Mouse (Mus musculus): ENCODE measurements at regions not wholly inside any gene's neighbourhood (a gene's known extent, or its start where the extent isn't known, plus 50 kb on each side); places are given as distances from the start of the nearest gene placed in this dataset.

- ATAC-seq (ENCODE audit: poor library complexity, severe bottlenecking), result no peak
Measured at GRCm38 (mm10) chr9:41578221-41579106, 417.0 kb upstream of the Ubash3b start.

GRCm38 (mm10) chr9:41577760-41578159, 416.3 kb upstream of the Ubash3b start:
- no peak for ATAC-seq (ENCODE audit: poor library complexity, severe bottlenecking)

- no peak for ATAC-seq (ENCODE audit: poor library complexity, severe bottlenecking)
Measured at GRCm38 (mm10) chr9:41575826-41576225, 414.3 kb upstream of the Ubash3b start.

GRCm38 (mm10) chr9:41570262-41570661, 408.8 kb upstream of the Ubash3b start:
- no peak for ATAC-seq (ENCODE audit: poor library complexity, severe bottlenecking)

DNA sequence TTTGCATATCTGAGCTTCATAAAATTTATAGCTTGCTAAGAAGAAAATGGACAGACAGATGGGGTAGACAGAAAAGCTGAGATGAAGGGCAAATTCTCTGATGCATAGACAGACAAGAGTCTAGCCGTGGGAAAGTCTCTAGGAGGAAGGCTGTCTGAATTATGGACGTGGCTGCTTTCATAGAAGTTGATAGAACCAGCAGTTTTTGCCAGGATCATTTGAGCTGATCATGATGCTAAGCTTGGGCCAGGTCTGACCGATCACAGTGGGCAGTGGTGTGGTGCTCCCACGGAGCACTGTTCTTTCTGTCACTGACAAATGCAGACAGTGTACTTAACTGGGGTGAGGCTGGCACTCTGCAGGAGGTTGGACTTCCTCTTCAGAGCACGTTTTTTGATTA, 405.0 kb upstream of the Ubash3b start:
- no peak for ATAC-seq (ENCODE audit: poor library complexity, severe bottlenecking)

DNA sequence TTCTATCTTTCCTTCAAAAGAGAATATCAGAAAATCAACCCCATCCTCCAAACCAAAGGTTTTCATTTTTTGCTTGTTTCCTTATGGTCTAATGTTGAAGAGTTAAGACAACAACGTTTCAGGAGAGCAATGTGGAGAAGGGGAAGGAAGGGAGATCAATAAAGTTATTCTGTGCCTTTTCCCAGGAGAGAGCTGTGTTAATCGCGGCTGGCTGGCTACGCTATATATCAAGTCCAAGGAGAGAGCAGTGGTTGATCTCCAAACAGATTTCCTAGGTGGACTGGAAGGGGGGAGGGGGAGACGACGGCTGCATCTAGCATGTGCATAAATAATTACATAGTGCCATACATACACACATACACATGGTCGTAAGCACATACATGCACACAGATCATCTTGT, 404.3 kb upstream of the Ubash3b start:
- no peak for ATAC-seq (ENCODE audit: poor library complexity, severe bottlenecking)

- ATAC-seq (ENCODE audit: poor library complexity, severe bottlenecking), result no peak
Measured at GRCm38 (mm10) chr9:41563376-41563775, 401.9 kb upstream of the Ubash3b start.

GRCm38 (mm10) chr9:41558456-41558855, 397.0 kb upstream of the Ubash3b start:
- no peak for ATAC-seq (ENCODE audit: poor library complexity, severe bottlenecking)

DNA sequence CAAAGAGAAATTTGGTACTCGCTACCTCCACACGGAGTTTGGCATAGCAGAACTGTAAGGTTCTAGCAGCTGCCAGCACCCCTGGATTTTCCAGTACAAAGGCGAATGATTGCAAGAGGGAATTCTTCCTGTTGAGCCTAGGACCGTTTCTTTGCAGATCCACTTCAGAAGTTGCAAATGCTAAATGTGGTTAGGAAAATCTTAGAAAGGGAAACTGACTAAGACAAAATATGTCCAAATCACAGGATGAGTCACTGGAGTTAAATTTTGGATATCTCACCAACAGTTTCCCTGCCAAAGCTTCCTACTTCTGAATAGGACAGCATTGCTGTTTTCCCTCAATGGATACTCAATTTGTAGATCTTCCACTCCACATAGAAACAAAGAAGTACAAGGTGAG, 395.4 kb upstream of the Ubash3b start:
- no peak for ATAC-seq (ENCODE audit: poor library complexity, severe bottlenecking)

- ATAC-seq (ENCODE audit: poor library complexity, severe bottlenecking), result no peak
Measured at GRCm38 (mm10) chr9:41545776-41546175, 384.3 kb upstream of the Ubash3b start.

DNA sequence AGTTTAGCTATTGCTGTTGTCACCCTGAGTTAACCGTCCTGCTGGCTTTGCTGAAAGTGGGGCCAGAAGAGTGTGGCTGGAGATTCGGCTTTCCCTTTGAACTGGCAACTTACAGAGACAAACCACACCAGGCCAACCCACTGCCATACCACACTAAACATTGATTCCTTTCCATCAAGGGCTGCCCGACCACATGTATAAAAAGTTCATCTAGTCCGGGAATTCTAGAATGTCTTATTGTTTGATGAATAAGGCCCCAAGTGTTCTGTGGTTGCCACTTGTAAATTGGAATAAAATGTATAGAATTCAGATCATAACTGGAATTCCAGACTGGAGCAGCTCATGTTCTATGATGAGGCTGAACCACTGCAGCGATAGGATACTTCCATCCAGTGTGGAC, 381.0 kb upstream of the Ubash3b start:
- ATAC-seq (ENCODE audit: poor library complexity, severe bottlenecking), result no peak

GRCm38 (mm10) chr9:41541327-41541726, 379.8 kb upstream of the Ubash3b start:
- ATAC-seq (ENCODE audit: poor library complexity, severe bottlenecking), result no peak

DNA sequence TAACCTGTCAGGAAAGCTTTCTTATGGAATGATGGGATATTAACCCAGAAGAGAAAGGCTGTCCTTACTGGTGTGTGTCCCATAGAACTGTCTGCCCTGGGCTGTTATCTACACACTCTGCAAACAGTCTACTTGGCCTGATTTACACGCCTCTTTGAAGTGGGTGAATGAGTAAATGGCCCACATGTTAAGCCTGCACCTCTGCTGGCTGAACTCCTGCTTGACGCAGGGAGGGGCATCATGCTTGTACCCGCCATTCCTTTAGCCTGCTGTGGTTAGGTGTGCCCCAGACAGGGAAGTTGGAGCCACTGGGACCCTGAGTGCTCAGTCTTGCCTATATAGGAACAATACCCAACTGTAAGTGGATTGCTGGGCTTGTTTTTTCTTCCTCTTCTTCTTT, 371.3 kb upstream of the Ubash3b start:
- no peak for ATAC-seq (ENCODE audit: poor library complexity, severe bottlenecking)

DNA sequence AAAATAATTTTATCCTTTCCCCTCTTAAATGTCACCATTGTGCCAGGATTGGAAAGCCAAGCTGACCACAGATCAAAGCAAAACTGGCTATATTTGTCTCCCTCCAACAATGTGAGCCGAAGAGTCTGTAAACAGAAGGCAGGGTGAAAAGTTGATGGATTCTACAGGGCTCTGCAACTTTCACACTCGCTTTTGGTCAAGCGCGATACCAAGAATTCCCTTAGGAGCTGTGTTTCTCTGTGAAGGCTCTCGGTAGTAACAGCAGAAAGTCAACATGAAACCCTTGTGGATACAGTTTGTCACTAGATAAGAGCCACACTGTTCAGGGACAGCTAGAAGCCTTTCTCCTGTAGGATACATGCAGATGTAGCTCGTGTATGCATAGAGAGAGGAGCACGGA, 370.8 kb upstream of the Ubash3b start:
- no peak for ATAC-seq (ENCODE audit: poor library complexity, severe bottlenecking)

DNA sequence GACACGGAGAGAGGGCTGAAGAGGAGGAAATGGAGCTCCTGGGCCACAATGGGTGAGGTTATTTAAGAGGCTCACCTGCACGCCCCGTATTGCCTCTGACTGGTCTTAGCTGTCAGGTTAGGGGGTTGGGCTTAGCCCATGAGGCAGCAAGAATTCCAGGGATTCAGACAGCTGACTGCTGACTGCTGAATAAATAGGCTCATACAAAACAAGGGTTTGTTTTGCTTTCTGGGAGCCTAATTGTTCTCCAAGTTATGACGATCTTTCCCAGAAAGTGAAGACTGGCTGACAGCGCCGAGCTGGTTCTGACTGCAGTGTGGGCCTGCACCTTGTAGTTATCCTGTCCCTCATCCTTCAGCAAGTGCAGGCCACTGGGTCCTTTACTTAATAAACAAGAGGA, 370.1 kb upstream of the Ubash3b start:
- ATAC-seq (ENCODE audit: poor library complexity, severe bottlenecking), result no peak

DNA sequence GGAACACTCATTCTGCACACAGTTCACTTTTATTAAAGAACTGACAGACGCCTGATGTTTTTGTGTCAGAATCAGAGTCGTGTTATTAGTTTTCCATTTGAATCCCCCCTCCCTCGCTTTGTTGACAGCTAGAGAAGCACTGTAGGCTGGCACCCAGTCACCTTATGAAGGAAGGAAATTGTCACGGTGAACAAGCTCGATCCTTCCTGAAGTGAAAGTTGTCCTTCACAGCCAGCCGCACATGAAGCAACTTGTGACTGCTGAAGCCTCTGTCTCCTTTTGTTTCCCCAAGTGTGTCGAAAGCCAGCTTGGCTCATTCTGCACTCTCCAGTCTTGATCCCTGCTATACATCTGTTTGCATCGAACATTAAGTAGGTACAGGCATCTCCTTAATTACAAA, 364.6 kb upstream of the Ubash3b start:
- no peak for ATAC-seq (ENCODE audit: poor library complexity, severe bottlenecking)

GRCm38 (mm10) chr9:41525534-41525933, 364.0 kb upstream of the Ubash3b start:
- no peak for ATAC-seq (ENCODE audit: poor library complexity, severe bottlenecking)

- no peak for ATAC-seq (ENCODE audit: poor library complexity, severe bottlenecking)
Measured at GRCm38 (mm10) chr9:41524591-41524990, 363.1 kb upstream of the Ubash3b start.

GRCm38 (mm10) chr9:41523969-41524368, 362.5 kb upstream of the Ubash3b start:
- no peak for ATAC-seq (ENCODE audit: poor library complexity, severe bottlenecking)

- no peak for ATAC-seq (ENCODE audit: poor library complexity, severe bottlenecking)
Measured at GRCm38 (mm10) chr9:41522302-41522701, 360.8 kb upstream of the Ubash3b start.

DNA sequence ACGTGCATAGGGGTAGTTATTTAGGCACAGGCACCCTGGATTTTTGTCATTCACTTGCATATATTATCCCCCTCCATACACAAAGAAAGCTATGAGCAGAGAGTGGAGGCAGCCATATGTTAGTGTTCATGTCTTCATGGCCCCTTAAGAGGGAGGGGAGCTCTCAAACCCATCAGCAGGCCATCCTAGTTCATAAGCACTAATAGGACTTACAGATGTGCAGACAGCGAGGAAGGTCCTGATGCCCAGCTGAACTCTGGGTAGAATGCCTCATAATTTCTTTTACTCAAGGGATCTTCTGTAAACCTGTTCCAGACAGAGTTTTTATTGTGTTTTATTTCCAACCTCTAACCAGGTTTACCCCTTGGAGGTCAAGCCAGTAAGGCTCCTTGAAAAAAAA, 356.3 kb upstream of the Ubash3b start:
- ATAC-seq (ENCODE audit: poor library complexity, severe bottlenecking), result no peak

DNA sequence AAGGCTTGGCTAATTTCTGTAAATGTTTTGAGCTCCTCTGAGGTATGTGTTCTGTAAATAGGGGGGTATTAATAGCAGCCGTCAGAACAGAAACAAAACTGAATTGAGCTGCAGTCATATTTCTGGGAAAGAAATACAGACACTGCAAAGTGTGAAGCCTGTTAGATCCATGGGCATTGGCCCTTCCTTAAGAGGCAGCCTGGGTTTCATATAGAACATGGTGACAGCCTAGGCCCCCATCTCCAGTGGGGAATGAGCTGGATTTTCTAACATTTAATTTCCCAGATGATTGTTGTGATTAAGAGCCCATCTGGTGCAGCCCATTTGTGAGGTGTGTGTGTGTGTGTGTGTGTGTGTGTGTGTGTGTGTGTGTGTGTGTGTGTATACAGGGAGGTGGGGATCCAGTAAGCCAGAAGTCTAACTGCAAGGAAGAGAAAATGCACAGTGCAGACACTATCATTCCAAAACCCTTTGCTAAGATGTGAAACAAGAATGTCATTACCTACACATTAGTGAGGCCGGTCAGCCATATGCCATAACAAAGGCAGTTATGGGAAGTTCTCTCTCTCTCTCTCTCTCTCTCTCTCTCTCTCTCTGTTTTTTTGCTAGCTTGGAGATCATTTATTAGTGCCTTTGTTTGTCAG, 355.7 kb upstream of the Ubash3b start:
- ATAC-seq (ENCODE audit: poor library complexity, severe bottlenecking), result no peak

Data from megakaryocyte, adult 5-6 weeks (primary cell).